Mouse (Mus musculus) intestine, postnatal 0 days (tissue): Measurements from ENCODE around the gene Gm21958. TPM values are rescaled to one million over a fixed set of nuclear protein-coding genes. Genes with fewer than 3 reads are reported as not detected.

Experiments used
- ATAC-seq: fragments of 200-750 bp; cut with Nextera tagmentation; 2 replicates; pipeline ENCODE4 v1.8.0; 2017; ENCODE audit warnings: mild to moderate bottlenecking, moderate TSS enrichment, moderate library complexity
- H3K27ac ChIP-seq: fragments of 300-500 bp; sonication (generic); 2 replicates; pipeline ENCODE4 v1.5.1; 2014; ENCODE audit warnings: mild to moderate bottlenecking, low read depth, low read length, moderate library complexity
- H3K27me3 ChIP-seq: fragments of 300-500 bp; sonication (generic); replicated peaks from 2 replicates; pipeline ENCODE4 v1.6.1; 2014; ENCODE audit warnings: low read length, mixed read lengths; ENCODE audit not compliant: control insufficient read depth, insufficient read depth
- H3K36me3 ChIP-seq: fragments of 300-500 bp; sonication (generic); 2 replicates; pipeline ENCODE4 v1.6.1; 2014; ENCODE audit warnings: mild to moderate bottlenecking, moderate library complexity; ENCODE audit not compliant: control insufficient read depth, insufficient read depth
- H3K4me1 ChIP-seq: fragments of 300-500 bp; sonication (generic); replicated peaks from 2 replicates; pipeline ENCODE4 v1.6.1; 2014; ENCODE audit warnings: antibody characterized with exemption, low read length, mixed read lengths; ENCODE audit not compliant: control insufficient read depth, insufficient read depth
- H3K4me2 ChIP-seq: fragments of 300-500 bp; sonication (generic); replicated peaks from 2 replicates; pipeline ENCODE4 v1.6.1; 2014; ENCODE audit warnings: low read depth, mild to moderate bottlenecking, moderate library complexity
- H3K4me3 ChIP-seq: fragments of 300-500 bp; sonication (generic); 2 replicates; pipeline ENCODE4 v1.5.1; 2014; ENCODE audit warnings: low read depth, low read length
- H3K9ac ChIP-seq: fragments of 300-500 bp; sonication (generic); 2 replicates; pipeline ENCODE4 v1.6.1; 2014; ENCODE audit warnings: mild to moderate bottlenecking, low read depth, low read length
- H3K9me3 ChIP-seq: fragments of 300-500 bp; sonication (generic); 2 replicates; pipeline ENCODE4 v1.6.1; 2016; ENCODE audit warnings: mixed run types; ENCODE audit not compliant: control insufficient read depth
- CTCF ChIP-seq: sonication (generic); IDR thresholded peaks from 2 replicates; pipeline ENCODE4 v1.5.1; 2016; ENCODE audit warnings: low read depth, mild to moderate bottlenecking, control low read depth, antibody characterized with exemption, moderate library complexity
- WGBS: fragments of 180-500 bp; shearing (Covaris S2); extraction: QIAGEN DNeasy Blood & Tissue Kit; methylation state at CpG from one replicate; pipeline ENCODE4 v1.1.7; 2014; 5-methylcytosine and 5-hydroxymethylcytosine counted together
- polyA plus RNA-seq: library from polyadenylated mRNA; unstranded; fragments of >200 nt; fragmentation: Nextera tagmentation; extraction: Ambion mirVana; gene quantifications from 2 replicates; pipeline ENCODE4 v1.2.1, GENCODE M21; 2015

Gm21958 gene
- polyA plus RNA-seq, 1 experiment from 2014 or later = not detected

DNA sequence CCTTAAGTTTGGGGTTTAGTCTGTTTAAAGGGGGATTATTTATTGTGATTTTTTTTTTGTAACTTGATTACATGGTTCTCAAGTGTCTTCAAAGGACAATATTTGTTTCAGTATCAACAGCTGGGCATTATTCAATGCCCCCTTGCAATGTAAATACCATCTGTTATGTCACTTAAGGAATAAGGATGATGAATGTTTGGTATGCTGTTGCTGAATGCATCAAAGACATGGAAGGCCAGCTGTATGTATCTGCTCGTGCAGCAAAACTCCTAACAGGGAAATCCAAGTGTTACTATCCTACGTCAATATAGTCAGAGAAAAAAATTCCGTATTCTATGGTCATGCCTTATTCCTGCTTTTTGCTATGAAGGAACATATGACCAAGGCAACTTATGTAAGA lies 46.0 kb downstream of the Gm21958 start:
- no peak for TF ChIP-seq CTCF

More for the DNA sequence above, 46.0 kb downstream of the Gm21958 start:
- Histone ChIP-seq H3K27me3 (no peaks in the 10 kb centered on the region), H3K9me3 (no peaks in the 10 kb centered on the region), H3K9ac (no peak overlapping the region), H3K27ac (no peak overlapping the region), H3K4me1 (0 out of 2 replicates have a peak, but pooled peaks cover 4% of the 10 kb centered on the region), H3K4me2 (no peak overlapping the region), H3K4me3 (no peak overlapping the region), H3K36me3 (no peaks in the 10 kb centered on the region)
- no peak for ATAC-seq
- 64% methylated on average over 3 of the region's 3 CpGs for WGBS

Other genes starting within 250 kb of the Gm21958 start
- 27.5 and 31.5 TPM in 2 replicates for gene Supt20, start 21.5 kb downstream of the Gm21958 start, polyA plus RNA-seq
- 31.0 and 31.7 TPM in 2 replicates for gene Exosc8, start 21.0 kb upstream of the Gm21958 start, polyA plus RNA-seq
- 95.1 and 99.6 TPM in 2 replicates for gene Alg5, start 21.2 kb upstream of the Gm21958 start, polyA plus RNA-seq
- gene Smad9, start 41.2 kb upstream of the Gm21958 start, polyA plus RNA-seq = 0.70 and 0.93 TPM in 2 replicates
- gene Rfxap, start 93.4 kb upstream of the Gm21958 start, polyA plus RNA-seq = 28.8 and 30.8 TPM in 2 replicates
- 0.83 and 1.4 TPM in 2 replicates for gene Sertm1, start 201.5 kb upstream of the Gm21958 start, polyA plus RNA-seq